Mouse (Mus musculus): ENCODE measurements around the gene Pard3b. TPM values are rescaled to one million over a fixed set of nuclear protein-coding genes. Genes with fewer than 3 reads are reported as not detected.

Pard3b gene
- total RNA-seq, 4 experiments from 2014 or later = 14.1 to 15.8 (median 15.0) TPM

DNA sequence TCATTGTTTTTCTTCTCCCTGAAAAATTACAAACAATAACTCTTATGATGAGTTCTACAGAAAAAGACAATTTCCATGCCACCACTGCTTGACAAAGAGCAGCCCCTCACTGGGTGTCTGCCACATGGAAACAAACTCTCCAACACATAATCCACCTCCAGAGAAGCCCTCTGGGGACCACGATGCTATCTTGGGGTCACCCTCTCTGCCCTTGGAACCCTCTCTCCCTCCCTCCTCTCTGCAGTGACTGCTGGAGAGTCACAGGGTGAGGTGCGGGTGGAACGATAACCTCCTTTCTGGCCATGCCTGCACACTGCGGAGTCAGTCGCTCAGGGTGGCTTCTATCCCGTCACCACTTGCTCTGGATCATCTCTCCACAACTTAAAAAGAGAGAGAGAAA lies 996.6 kb downstream of the Pard3b start:
- DNase-seq (ENCODE audit: low spot score) = no peak

DNA sequence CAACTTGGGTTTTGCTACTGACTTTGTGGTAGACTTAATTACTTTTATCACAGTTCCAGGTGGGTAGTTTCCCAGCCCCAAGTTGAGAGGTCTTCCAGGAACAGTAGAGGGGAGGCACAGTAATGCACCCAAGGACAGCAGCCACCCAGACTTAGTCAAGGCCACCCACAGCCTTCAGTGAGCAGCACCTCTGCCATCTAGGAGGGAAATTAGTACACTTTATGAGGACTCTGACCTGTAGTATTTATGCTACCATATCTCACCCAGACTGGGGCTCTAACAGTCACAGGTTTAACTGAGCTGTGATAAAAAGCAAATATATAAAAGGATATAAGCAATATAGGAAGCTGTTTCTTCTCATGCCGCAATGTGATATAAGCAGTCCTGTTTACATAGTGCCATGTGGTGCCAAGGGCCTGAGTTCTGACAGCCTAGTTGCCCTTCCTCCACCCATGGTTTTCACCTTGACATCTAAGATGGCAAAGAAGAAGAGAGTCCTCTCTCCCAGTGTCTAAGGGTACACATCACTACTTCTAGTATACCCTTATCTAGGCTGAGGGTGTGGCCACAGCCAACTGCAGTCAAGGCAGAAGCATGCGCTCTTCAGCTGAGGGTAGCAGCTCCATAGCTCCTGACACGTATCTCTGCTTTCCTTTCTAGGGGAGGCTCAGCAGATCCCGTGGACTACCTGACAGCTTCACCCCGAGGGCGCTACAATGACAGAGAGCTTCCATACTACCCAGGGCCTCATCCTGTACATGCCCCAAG lies 998.5 kb downstream of the Pard3b start:
- DNase-seq (ENCODE audit: low spot score) = no peak

DNA sequence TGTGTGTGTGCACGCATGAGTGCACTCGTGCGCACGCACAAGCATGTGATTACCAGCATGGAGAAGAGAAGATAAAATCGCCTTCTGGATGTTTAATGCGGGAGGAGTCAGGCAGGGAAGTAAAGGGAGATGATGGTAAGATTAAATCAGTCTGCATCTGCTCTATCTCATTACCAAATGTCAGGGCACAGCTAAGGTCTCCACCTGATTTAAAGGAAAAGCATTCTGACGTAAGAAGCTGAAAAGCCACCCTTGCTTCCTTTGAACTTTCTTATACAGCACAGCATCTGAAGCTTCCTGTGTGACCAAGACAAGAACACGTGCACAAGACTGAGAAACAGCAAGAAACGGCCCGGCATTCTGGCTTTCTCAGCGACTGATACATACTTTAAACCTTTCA lies 1000.4 kb downstream of the Pard3b start:
- no peak for DNase-seq (ENCODE audit: low spot score)

DNA sequence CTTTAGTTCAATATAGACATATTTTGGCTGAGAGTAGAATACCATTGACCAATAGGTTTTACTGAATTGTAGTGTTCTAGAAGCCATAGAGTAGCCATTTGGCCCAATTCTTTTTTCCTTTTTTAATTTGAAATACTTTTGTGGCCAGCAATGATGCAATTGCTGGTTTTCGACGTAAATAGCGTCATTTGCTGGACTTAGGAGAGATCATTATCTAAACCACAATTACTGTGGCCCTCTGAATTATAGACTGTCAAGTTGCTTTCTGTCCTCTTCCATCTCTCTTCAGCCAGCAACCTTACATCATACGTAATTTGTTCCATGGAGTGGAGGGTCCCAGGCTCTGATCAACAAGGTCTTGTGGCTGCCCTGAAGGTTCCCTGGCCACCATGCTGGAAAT lies 1000.8 kb downstream of the Pard3b start:
- DNase-seq (ENCODE audit: low spot score) = no peak

DNA sequence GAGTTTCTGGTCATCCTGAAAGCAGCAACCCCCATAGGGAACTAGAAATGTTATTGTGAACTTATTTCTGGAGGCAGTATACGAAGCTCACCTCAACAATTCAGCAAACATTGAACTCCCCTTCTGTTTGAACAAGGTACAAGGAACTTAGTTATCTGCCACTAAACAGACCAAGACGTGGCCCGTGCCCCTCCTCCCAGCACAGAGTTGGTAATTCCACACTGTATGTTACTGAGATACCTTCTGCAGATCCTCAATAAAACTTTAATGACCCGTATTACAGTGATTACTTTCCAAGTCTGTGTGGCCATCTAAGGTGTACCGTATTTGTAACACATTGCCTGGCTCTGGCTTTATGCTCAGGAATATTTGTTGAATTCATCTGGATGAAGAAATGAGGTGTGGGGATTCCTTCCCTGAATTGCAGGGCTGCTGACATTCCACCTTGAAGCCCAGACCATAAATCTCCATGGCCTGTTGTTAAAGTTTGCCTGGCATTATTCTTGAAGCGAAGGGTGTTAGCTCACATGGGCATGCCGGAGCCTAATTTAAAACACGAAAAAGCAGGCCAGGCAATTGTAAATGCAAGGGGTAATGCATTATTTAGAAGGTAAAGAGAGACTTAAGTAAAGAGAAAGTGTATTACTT lies 1006.1 kb downstream of the Pard3b start:
- no peak for DNase-seq (ENCODE audit: low spot score)

DNA sequence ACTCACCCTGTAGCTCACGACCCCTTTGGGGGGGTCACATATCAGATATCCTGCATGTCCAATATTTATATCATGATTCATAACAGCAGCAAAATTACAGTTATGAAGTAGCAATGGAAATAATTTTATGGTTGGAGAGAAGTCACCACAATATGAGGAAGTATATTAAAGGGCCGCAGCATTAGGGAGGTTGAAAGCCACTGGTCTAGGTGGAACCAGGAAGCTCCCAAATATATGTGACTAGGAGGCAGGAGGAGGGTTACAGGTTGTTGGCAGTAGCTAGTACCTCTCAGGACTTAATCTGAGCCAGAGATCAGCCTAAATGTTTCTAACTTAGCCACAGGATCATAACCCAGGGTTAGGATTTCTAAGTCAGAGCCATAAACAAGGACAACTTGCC lies 1008.2 kb downstream of the Pard3b start:
- DNase-seq (ENCODE audit: low spot score) = no peak

DNA sequence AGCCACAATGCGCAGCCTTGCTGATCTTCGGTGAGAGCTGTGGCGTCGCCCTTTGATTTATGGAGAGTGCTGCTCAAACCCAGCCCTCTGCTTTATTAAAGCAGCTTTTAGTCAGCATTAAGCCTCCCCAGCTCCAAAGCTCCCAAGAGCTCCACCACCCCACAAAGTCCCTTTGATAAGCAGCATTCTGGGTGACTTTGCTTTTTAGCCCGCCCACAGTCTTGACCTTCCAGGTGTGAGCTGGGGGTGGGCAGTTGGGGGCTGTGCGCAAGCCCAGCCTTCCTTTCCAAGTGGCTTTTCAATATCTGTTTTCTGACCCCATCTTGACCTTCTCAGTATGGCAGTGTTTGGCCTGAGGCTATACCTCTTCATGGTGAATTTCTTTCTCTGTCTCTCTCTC lies 1009.5 kb downstream of the Pard3b start:
- DNase-seq (ENCODE audit: low spot score) = no peak

DNA sequence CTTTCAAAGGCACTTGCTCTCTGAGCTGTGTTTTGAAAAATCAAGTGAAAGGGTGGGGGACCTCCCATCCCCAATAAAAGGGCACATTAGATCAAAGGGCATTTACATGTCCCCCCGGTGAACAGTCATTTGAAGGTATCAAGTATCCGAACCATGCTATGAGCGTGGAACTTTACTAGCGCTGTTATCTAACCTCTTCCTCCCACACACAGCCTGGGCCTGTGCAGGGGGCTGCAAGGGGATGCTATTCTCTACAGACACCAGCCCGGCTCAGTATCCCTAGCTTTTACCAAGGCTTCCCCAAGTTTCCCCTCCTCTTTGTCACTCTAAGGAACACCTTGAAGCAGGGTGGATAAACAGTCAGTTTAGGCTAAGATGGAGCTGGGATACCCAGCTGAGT lies 1010.0 kb downstream of the Pard3b start:
- DNase-seq (ENCODE audit: low spot score) = no peak

DNA sequence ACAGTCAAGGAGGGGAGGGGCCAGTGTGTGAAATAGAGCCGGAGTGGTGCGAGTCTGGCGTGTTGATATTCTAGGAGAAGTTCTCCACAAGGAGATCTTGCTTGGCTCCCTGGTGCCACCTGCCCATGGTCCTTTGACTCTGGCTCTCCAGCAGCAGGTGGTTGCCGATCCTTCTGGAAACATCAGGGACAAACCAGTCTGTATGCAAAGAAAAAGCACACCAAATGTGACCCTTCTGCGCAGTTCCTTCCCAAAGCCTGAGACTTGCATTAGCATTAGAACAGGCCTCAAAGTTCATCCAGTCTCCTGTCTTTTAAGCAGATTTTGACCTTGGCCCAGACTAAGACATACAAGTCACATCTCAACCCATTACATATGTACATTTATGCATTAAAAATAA lies 1011.9 kb downstream of the Pard3b start:
- DNase-seq (ENCODE audit: low spot score) = no peak

DNA sequence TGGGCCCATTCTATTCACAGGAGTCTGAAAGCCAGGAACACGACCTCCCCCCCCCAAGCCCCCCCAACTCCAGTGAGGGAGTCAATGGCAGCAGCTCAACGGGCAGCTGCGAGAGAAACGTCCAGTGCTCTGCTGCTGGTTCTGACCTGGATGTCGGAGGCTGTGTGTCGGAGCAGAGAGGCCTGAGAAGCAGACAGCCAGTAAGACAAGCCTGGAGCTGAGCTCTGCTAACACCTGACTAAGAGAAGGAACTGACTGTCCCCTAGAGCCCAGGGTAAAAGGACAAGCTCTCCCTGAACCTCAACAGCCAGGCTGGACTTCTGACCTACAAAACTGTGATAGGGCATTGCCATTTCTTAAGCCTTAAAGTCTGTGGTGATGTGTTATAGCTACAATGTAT lies 1015.8 kb downstream of the Pard3b start:
- DNase-seq (ENCODE audit: low spot score) = no peak

DNA sequence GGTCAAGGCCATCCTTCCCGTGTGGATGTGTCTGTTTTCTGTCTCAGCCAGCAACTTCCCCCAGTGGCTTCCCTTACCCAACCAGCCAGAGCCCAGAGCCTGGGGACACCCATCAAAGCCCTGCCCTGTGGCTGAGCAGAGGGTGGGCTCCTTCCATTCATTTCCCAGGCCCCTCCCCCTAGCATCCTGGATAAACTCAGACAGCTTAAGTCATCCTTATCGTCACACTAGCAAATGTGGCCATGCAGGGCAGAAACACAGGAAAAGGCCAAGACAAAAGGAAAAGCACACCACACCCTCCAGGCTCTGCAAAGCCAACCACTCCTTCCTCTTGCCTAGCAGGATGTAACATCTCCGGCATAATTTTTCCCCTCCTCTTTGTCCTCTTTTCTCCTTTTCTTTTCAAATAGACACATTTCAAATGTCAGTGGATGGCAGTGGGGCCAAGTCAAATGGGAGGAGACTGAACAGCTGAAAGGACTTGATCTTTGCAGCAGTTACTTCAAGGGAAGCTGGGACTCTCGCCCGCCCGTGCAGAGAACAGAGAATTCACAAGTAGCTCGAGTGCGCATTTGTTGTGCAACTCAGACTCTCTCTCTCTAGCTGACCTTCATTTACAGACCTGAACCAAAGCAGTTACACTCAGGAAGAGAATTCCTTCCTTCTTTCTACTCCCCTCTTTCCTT lies 1026.5 kb downstream of the Pard3b start:
- DNase-seq (ENCODE audit: low spot score) = peak; percentile 73

DNA sequence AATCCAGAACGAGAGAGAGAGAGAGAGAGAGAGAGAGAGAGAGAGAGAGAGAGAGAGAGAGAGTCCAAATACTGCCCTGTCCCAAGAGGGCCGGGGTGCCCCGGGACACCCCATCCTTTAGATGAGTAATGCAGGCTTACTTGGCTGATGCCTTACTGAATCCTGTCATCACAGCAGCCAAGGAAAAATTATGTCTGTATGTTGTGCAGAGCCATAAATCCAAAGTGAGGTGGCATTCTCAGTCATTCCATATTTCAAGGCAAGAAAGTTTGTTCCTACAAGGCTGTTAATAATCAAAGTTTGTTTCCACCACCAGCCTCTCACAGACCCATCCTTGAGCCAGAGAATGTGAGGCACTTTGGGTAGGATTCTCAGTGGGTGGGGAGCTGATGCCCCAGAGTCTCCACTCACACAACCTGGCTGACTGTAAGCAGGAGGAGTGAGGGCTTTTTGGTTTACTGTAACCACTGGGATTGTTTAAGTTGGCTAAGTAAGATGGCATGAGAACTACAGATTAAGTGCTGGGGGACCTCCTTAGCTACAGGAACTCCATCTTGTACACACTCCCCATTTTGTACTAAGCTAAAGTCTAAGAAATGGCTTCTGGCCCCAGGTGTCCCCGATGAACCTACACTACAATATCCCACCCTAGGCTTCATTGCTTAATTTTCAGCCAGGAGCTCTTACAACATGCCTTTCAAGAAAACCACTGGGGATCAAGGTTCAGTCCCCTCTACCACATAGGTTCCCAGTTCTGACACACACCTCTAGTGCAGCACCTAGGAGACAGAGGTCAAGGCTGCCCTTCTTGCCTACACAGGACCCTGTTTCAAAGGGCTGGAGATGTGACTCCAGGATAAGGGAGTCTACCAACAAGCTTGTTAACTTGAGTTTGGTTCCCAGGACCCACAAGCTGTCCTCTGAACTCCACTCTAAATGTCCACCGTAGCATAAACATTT lies 1027.4 kb downstream of the Pard3b start:
- no peak for DNase-seq (ENCODE audit: low spot score)

DNA sequence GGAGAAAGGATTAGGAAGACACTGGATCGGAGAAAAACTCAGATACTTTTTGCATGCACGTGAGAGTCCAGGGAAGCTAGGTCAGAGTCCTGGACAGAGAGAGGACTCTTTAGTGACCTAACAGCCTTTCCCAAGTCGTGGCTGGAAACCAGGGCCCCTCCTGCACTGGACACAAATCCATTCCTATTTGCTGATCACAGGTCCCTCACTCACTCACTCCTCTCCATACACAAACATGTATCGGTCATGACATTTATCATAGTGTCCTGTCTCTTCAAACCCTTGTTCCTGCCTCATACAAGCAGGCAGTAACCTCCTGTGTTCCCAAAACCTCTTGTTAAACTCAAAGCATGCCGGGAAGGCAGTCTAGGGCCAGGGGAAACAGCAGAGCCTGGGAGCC lies 1028.2 kb downstream of the Pard3b start:
- no peak for DNase-seq (ENCODE audit: low spot score)

DNA sequence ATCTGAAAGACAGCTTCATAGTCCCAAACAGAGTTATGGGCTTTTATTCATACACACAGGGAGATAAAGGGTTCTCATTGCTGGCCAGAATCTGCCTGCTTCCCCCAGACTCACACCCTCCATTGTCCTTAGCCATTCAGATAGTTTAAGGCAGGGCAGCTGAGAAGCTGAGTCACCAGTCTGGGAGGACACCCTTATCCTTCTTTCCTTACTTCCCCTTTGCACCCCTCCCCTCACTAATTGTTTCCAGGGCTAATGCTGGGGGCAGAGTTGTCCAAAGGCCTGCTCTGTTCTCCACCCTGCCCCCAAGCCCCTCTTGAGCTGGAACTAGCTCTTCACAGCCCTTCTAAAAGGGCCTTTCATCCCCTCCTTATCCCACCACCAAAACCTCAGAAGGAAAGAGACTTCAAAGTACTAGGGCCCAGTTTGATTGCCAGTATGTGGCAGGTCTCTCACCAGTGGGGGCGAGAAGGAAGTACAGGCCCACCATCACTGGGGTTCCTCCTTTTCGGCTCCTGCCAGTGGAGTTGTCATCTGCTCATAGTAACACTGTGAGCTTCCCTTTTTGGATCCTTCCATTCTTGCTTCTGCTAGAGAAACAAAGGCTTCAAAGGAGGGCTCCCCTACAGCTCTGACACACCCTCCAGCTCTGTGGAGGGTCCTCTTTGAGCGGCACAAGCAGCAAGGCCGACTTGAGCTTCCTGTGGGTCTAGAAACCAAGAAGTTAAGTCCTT lies 1040.2 kb downstream of the Pard3b start:
- no peak for DNase-seq (ENCODE audit: low spot score)

DNA sequence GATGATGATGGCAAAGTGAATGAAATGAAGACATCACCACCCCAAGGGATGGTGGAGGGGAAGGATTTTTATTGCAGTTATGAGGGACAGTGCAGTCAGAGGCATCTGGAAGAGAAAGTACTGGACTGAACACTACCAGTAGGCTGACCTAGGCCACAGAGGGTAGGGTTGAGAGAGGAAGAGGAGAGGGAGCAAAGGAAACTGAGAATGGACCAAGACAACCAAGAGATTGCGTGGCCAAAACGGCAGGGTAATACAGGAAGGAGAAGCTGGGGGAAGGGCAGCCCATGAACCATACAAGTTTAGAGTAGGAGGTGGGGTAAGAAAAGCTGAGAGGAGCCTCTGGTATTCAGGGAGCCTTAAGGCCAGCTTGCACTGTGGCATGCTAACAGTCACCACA lies 1040.8 kb downstream of the Pard3b start:
- DNase-seq (ENCODE audit: low spot score) = no peak

DNA sequence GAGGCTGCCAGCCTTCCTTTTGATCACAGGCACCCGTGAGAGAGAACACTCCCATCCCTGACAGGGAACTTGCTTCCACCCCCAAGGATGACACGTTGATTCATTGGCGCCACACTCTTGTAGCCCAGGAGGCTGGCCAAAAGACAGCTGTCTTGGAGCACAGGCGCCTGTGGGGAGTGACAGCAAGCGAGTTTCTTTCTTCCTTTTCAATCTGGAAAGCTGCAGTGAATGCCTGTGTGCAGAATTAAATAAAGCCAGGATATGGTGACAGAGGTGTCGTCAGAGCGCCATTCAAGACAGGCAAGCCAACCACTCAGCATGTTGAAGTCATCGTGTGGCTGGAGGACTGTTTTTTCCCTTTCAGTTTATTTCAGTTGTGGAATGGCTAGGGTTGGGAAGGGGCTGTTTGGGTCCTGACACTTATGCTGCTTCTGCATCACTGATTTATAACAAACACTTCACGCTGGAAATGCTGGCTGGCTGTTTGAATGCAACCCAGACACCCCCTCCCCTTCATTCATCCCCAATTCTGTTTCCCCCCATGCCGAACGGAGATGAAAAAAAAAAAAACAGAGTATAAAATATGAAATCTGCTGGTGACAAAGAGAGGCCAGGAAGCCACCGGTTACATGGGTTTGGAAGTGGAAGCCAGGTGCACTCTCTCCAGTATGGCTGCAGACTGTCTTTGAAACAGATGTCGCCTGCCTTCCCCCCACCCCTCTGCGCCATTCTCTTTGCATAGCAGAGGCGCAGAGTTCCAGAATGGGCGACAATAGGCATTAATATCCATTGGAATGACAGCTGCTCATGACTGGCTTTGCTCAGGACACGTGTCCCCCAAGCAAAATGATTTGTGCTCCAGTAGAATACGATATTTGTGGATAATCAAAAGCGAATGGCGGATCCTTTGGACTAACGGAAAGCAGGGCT lies 1044.1 kb downstream of the Pard3b start:
- DNase-seq (ENCODE audit: low spot score) = no peak

DNA sequence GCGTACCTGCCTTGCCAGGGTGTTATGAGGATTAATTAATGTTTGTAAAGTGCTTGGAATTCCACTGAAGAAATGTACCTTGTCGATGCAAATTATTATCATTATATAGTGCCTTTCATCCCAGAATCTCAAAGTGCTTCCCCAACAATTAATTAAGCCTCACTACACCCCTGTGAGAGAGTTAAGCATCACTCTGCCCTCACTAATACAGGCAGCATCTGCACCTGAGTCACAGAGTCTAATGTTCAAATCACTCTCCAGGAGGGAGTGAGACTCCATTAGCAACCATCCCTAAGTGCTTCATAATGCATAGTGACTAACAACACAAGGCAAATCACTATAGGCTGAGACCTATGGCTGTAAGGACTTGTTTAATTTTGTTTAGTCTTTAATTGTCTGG lies 1044.9 kb downstream of the Pard3b start:
- no peak for DNase-seq (ENCODE audit: low spot score)

DNA sequence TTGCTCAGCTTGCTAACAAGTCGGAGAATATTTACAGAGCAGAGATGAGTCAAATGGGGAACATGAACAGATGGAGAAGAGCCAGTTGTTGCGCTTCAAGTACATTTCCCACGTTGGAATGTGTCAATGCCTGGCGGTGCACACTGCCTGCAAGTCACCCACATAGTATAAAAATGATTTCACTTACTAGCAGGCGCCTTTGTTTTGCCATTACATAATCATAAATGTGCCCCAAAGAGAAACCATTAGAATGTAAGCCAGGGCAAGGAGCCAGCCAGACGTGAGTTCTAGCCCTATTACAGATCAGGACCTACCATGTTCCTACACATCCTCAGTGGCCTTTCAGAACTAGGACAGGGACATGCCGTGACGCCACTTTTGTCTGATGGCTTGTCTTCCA lies 1048.9 kb downstream of the Pard3b start:
- no peak for DNase-seq (ENCODE audit: low spot score)

DNA sequence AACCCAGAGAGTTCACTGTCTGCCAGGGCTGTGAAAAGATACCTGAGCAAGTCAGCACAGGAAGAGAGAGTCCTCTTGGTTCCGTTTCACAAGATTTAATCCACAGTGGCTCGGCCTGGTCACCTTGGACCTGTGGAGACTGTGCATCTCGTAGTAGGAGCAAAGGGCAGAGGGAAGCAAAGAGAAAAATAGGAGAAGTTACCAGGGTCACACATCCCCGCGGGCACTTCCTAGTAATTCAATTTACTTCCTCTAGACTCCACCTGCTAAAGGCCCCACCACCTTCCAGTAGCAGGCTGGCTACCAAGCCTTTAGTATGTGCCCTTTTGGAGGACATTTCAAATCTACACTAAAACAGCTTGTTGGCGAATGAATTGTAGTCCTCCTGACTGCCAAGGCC lies 1052.6 kb downstream of the Pard3b start:
- no peak for DNase-seq (ENCODE audit: low spot score)

Data from heart, adult 8-10 months (tissue).